Mouse (Mus musculus) heart, postnatal 0 days (tissue): ENCODE measurements at regions not wholly inside any gene's neighbourhood (a gene's known extent, or its start where the extent isn't known, plus 50 kb on each side); places are given as distances from the start of the nearest gene placed in this dataset.

ENCODE experiments used
- CTCF ChIP-seq: IDR thresholded peaks from 2 replicates; pipeline ENCODE4 v1.5.1; 2016; ENCODE audit warnings: antibody characterized with exemption, control low read depth, low read depth
- EP300 ChIP-seq: IDR thresholded peaks from 2 replicates; pipeline ENCODE4 v1.6.1; 2016; ENCODE audit warnings: antibody characterized with exemption, low read depth

- TF ChIP-seq CTCF (peak; percentile 46), EP300 (no peak)
These were observed 55.0 kb upstream of the Ywhaq start for GRCm38 (mm10) chr12:21472487-21472886.
